Mouse (Mus musculus): ENCODE measurements around the gene Lcmt2.

The Lcmt2 gene

DNA sequence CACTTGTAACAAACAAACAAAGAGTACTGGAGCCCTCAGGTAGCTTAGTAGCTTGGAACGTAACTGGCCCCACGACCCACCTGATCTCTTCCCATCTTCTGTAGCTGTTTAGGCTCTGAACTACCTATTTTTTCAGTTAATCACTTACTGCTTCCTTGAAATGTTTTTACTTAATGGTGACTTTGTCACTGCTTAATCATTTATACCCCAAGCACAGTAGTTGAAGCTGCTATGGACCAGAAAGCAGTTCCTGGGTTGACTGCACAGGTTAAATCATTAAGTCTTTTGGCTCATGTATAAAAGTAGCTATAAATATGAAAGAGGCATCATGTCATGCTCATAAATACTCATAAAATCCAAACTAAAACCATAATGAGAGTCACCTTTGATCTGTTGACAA is 25.0 kb downstream of the Lcmt2 start:
- DNase-seq (ENCODE audit: low spot score in 2 of 2) = no peak

DNA sequence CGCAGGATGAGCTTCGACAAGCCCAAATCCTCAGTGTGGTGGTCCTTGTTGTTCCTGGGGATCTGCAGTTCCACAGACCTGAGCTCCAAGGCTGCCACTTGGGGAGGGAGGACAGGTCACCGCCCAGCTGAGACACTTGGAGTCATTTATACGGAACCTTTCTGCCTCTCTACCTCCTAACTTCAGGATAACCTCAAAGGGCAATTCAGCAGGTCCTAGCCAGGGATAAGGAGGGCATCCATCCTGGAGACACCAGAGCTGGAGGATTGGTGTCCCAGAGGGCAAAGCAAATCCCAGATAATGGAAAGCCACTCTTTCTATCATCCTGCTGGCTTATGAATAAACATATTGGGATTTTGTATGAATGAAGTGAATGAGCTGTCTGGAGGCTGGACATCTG is 30.8 kb downstream of the Lcmt2 start, which contains the start of gene Tgm7:
TSS of gene Tgm7 (minus strand) at position 101 of the 400 bp plus-strand sequence.
- no peak for DNase-seq (ENCODE audit: low spot score in 2 of 2)

DNA sequence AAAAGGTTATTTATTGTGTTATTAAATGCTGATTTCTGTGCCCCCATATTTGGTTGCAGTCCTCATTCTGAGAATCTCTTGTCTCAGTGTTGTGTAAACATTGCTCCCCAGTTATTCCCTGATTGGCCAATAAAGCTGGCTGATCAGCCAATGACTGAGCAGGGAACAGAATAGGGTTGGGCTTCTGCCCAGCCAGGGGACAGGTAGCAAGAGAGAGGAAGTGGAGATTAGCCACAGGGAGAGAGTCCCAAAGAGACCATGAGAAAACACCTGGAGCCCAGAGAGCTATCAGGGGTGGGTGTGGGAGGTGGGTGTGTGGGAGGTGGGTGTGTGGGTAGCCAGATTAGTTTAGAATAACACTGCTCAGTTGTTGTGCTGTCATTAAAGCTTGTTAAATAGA is 34.5 kb downstream of the Lcmt2 start:
- no peak for DNase-seq (ENCODE audit: low spot score in 2 of 2)

DNA sequence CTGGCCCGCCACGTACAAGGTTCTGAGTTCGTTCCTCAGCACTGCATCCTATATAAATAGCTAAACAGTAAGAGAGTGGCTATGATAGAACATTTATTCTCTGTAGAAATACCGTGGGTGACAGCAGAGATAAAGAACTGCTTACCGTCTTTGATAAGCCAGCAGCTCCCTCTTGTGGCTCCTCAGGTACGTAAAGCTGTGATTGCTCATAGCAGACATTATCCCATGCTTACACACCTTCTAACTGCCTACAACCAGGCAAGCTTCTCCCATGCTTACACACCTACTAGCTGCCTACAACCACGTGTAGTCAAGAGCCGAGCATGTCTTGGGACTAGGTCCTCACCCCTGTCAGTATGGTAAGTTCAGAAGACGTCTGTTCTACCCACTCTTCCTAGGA is 38.4 kb downstream of the Lcmt2 start:
- DNase-seq (ENCODE audit: low spot score in 2 of 2) = peak; percentile 36 to 37

DNA sequence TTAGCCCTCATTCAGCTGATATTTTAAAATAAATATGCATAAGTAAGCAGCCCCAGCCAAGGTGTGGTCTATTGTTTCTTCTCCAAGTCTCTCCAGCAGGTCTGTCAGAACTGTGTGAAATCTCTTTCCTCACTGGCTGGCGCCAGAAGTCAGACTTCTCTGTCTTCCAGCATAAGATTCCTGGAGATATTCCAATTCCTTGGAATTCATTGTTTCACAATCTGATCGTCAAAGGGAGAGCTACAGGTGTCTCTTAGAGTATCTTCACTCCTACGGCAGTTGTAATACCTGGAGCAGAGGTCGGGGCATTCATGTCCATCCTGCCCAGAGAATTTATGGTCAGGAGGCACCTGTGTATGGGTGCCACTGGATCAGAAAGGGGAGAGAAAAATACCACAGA is 50.7 kb downstream of the Lcmt2 start:
- no peak for DNase-seq (ENCODE audit: low spot score in 2 of 2)

DNA sequence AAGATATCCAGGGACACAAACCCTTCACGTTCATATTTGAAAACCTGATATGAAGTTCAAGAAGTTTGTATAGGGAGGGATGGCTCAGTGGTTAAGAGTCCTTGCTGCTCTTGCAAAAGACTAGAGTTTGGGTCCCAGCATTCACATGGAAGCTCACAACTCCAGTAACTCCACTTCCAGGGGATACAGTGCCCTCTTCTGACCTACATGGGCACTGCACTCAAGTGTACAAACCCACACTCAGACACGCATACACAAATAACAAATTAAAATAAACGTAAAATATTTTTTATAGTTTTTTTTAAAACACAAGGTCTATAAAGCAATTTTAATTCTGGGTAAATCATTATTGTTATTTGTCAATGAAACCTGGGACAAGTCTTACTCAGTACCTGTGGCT is 51.9 kb downstream of the Lcmt2 start:
- DNase-seq (ENCODE audit: low spot score in 2 of 2) = no peak

DNA sequence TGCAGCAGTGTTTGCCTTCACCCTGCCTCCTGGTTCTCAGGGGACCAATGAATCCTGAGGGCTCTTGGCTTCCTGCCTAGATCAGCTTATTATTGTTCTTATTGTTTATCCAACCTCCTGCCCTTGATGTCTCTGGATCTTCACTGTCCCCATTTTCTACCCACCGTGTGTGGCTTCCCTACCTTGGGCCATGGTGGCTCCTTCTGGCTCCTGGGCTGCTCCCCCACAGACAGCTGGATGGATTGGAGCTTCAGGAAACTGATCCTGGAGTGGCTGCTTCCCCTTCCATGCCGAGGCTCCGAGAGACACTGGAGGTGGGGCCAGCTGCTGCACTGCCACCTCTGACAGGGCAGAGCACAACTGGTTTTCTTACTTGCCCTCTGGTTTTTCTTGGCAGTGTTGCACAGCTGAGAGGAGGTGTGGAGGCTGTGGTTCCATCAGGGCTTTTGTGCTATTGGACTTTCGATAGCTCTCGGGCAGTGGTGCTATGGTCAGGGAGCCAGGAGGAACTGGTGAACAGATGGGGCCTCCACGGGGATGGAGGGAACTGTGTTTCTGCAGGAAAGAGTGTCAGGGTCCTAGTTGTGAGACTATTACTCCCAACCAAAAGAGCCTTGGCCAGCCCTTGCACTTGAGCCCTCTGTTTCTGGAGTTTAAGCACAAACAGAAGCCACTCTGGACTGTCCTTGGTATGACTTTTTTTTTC is 54.8 kb downstream of the Lcmt2 start, which contains the start of gene Tgm5:
TSS of gene Tgm5 (minus strand) at position 362 of the 706 bp plus-strand sequence.
- no peak for DNase-seq (ENCODE audit: low spot score in 2 of 2)

DNA sequence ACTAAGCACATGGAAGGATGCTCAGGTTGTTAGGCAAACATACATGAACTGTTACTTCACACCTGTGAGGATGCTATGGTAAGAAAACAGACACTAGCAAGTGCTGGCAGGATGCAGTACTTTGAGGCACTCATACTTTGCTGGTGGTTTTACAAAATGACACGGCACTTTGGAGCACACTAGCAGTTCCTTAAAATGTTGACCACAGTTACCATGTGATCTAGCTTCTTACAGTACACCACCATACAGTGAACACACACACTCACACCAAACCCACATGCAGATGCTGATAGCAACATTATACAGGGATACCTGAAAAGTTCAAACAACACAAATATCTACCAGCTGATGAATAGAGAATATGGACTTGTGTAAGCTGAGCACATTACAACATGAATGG is 57.8 kb downstream of the Lcmt2 start:
- DNase-seq (ENCODE audit: low spot score in 2 of 2) = no peak
